Mouse (Mus musculus) embryonic facial prominence, embryonic 10.5 days (tissue): ENCODE results near the gene Isg20. TPM values are rescaled to one million over a fixed set of nuclear protein-coding genes. Genes with fewer than 3 reads are reported as not detected.

Source experiments
- DNase-seq: peaks from one replicate; pipeline ENCODE4 v3.0.0-alpha.2; 2017; ENCODE audit warnings: low spot score
- H3K27ac ChIP-seq: fragments of 300-500 bp; sonication (generic); replicated peaks from 2 replicates; pipeline ENCODE4 v1.5.1; 2016; ENCODE audit warnings: mild to moderate bottlenecking
- H3K27me3 ChIP-seq: fragments of 300-500 bp; sonication (generic); replicated peaks from 2 replicates; pipeline ENCODE4 v1.6.1; 2016; ENCODE audit warnings: low read depth, mild to moderate bottlenecking; ENCODE audit not compliant: poor library complexity, severe bottlenecking
- H3K36me3 ChIP-seq: fragments of 300-500 bp; sonication (generic); replicated peaks from 2 replicates; pipeline ENCODE4 v1.6.1; 2016; ENCODE audit warnings: mild to moderate bottlenecking, moderate library complexity
- H3K4me1 ChIP-seq: fragments of 300-500 bp; sonication (generic); 2 replicates; pipeline ENCODE4 v1.6.1; 2016
- H3K4me3 ChIP-seq: fragments of 300-500 bp; sonication (generic); 2 replicates; pipeline ENCODE4 v1.5.1; 2016; ENCODE audit warnings: mild to moderate bottlenecking, moderate library complexity
- H3K9me3 ChIP-seq: fragments of 300-500 bp; sonication (generic); 2 replicates; pipeline ENCODE4 v1.6.1; 2016; ENCODE audit warnings: mild to moderate bottlenecking
- WGBS: fragments of 180-500 bp; shearing (Covaris S2); methylation state at CpG from one replicate; pipeline ENCODE4 v1.1.7; 2016; 5-methylcytosine and 5-hydroxymethylcytosine counted together
- polyA plus RNA-seq: library from polyadenylated mRNA; unstranded; fragments of >200 nt; fragmentation: Nextera tagmentation; extraction: Ambion mirVana; gene quantifications from 2 replicates; pipeline ENCODE4 v1.2.1, GENCODE M21; 2016

Gene Isg20
- polyA plus RNA-seq, 1 experiment from 2014 or later: 0.40 TPM

DNA sequence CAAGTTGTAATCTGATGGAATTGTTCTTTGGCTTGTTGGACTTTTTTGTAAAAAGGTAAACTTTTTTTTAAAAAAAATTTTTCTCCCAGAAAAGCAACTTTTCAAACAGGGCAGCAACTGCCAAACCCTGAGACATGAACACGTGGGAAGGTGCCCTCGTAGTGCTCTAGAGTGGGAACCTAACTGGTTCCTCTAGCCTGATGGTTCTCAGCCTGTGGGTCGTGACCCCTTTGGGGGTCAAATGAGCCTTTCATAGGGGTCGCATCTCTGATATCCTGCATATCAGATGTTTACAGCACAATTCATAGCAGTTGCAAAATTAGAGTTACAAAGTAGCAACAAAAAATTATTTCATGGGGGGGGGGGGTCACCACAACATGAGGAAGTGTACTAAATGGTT, 2.0 kb upstream of the Isg20 start:
- 85% methylated on average over 4 of the region's 4 CpGs for WGBS

DNA sequence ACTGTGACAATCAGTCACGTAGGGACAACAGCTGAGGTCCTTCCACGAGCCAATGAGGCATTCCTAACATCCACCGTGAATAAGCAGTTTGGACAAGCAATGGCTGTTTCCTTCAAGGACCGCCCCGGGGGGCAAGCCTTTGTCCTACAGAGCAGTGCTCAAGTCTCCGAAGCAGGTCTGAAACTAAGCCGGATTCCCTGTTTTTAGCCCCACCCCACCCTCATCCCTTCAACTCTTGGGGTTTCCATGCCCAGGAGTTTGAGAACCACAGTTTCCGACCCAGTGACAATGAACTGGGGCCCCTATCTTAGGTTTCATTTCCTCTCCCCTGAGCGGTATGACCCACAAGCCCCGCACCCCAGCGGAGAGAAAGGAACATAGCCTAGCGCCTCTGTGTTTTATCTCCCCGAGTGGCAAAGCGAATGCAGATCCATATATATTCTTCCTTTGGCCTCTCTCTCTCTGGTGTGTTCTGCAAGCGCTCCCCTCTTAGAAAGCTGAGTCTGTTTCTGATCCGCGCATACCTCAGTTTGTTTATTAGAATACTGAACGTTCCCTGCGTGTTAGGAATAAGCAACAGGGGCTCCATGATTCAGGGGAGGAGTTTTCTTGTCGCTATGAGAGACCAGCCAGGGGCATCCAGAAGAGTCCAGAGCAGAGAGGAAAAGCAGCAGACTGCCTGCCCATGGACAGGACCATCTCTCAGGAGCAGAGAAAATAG, 811 bp upstream of the Isg20 start:
- peak; percentile 42 for DNase-seq
- Histone ChIP-seq H3K9me3 (no peaks in the 10 kb centered on the region), H3K27me3 (peaks cover 3% of the 10 kb centered on the region; the same call in 1 of the 2 replicates), H3K27ac (peak overlapping the region; percentile 30; the same call in 1 of the 2 replicates), H3K4me1 (peaks cover 23% of the 10 kb centered on the region), H3K4me3 (peak overlapping the region; percentile 32), H3K36me3 (peaks cover 20% of the 10 kb centered on the region)
- 22% methylated on average over 20 of the region's 20 CpGs for WGBS

More for the DNA sequence above, 2.0 kb upstream of the Isg20 start:
- no peak for DNase-seq
- H3K27ac ChIP-seq: no peak overlapping the region
- H3K9me3 ChIP-seq: no peaks in the 10 kb centered on the region
- peaks cover 32% of the 10 kb centered on the region for H3K36me3 ChIP-seq
- H3K4me3 ChIP-seq: no peak overlapping the region
- peaks cover 3% of the 10 kb centered on the region; the same call in 1 of the 2 replicates for H3K27me3 ChIP-seq
- peaks cover 23% of the 10 kb centered on the region for H3K4me1 ChIP-seq

DNA sequence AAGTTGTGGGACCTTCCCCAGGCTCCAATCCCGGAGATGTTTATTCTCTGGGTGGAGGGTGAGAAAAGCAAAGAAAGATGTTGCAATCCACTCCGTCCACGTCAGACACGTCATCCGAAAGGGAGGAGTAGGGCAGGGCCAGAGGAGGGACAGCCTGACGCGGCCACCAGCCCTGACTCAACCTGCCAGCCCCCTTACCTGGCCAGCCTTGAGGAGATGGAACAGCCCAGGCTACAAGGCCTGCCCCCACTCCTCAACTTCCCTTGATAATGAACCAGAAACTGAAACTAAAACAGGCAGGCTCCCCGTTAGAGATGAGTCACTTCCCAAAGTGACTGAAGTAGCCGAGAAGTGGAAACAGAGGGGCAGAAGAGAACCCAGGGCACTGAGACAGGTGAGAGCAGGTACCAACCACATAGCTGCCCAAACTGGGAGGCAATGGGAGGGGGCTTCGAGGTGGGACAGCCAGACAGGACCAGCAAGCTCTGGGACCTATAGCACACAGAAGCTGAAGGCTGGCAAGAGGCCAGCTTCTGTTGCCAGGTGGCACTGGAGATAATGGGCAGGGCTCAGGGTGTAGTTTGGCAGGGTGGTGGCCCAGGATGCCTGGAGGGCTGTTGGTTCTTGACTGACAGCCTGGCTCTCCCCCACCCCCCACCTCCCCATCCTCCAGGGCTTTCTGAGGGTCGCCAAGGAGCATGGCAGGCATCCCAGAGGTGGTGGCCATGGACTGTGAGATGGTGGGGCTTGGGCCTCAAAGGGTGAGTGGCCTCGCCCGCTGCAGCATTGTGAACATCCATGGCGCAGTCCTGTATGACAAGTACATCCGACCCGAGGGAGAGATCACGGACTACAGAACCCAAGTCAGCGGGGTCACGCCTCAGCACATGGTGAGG, 673 bp downstream of the Isg20 start:
- no peaks in the 10 kb centered on the region for H3K9me3 ChIP-seq
- H3K27me3 ChIP-seq: peaks cover 3% of the 10 kb centered on the region; the same call in 1 of the 2 replicates
- H3K4me1 ChIP-seq: peaks cover 27% of the 10 kb centered on the region
- no peak overlapping the region for H3K4me3 ChIP-seq
- no peak for DNase-seq
- peaks cover 15% of the 10 kb centered on the region for H3K36me3 ChIP-seq
- H3K27ac ChIP-seq: no peak overlapping the region
- 81% methylated on average over 19 of the region's 19 CpGs for WGBS

DNA sequence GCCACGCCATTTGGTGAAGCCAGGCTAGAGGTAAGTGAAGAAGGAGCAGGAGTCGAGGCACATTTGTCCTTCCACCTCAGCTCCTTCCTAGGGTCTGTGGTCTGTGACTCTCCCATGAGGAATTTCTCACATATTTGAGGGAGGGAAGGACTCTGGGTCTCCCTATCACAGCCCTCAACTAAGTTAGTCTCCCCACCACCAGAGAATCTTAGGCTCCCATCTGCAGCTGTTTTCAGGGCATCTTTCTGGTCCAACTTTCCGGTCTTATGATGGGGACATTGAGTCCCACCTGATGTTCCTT, 1.3 kb downstream of the Isg20 start:
- H3K4me1 ChIP-seq: peaks cover 27% of the 10 kb centered on the region
- DNase-seq: no peak
- peaks cover 10% of the 10 kb centered on the region for H3K36me3 ChIP-seq
- H3K9me3 ChIP-seq: no peaks in the 10 kb centered on the region
- no peak overlapping the region for H3K4me3 ChIP-seq
- no peak overlapping the region for H3K27ac ChIP-seq
- WGBS: 87% methylated on average over 3 of the region's 3 CpGs
- peaks cover 3% of the 10 kb centered on the region; the same call in 1 of the 2 replicates for H3K27me3 ChIP-seq

DNA sequence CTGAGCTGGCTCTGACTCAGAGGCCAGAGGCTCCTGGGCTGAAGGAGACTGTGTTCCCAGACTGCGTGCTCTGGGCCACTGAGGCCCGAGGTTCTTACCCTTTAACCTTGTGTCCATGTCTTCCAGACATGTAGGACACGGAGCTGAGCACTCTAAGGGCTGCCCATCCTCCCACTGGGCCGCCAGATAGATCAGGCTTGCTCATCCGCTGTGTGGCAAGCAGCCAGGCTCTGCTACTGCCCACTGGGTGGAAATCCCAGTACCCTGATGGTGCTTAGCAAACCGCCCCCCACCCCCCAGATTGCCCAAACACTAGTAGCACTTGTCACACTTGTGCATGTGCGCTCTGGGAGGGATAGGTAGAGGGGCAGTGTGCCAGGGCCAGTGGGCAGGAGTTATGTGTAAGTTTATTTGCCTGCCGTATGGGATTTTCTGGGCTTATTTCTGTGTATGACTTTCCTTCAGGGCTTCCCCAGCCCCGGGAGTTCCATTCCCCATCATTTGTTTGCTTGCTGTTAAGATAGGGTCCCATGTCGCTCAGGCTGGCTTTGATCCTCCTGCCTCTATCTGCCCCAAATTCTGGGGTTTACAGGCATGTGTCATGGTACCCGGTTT, 1.8 kb downstream of the Isg20 start:
- no peak for DNase-seq
- peaks cover 27% of the 10 kb centered on the region for H3K4me1 ChIP-seq
- H3K4me3 ChIP-seq: no peak overlapping the region
- no peak overlapping the region for H3K27ac ChIP-seq
- H3K27me3 ChIP-seq: peaks cover 3% of the 10 kb centered on the region; the same call in 1 of the 2 replicates
- WGBS: 85% methylated on average over 11 of the region's 11 CpGs
- peaks cover 5% of the 10 kb centered on the region for H3K36me3 ChIP-seq
- H3K9me3 ChIP-seq: no peaks in the 10 kb centered on the region

DNA sequence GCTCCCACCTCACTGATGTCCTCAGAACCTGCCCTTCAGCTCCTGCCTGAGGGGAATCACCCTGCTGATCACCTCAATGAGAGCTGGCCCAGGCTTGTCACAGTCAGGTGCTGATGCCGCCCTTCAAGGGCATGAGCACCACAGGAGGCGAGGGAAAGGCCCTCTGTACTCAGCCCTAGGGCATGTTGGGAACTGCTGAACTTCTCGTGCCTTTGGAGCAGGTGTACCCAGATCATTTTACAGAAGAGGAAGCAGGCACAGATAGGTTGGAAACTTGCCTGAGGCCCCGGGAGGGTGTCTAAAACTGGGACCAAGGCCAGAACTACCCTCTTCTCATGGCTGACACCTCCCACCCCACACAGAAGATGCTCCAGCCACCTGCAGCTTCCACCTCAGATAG, 5.5 kb downstream of the Isg20 start:
- Histone ChIP-seq H3K4me1 (peaks cover 7% of the 10 kb centered on the region; the same call in 1 of the 2 replicates), H3K9me3 (no peaks in the 10 kb centered on the region), H3K27ac (no peak overlapping the region), H3K4me3 (no peak overlapping the region), H3K27me3 (peaks cover 14% of the 10 kb centered on the region), H3K36me3 (no peaks in the 10 kb centered on the region)
- WGBS: 58% methylated on average over 4 of the region's 4 CpGs
- DNase-seq: no peak

DNA sequence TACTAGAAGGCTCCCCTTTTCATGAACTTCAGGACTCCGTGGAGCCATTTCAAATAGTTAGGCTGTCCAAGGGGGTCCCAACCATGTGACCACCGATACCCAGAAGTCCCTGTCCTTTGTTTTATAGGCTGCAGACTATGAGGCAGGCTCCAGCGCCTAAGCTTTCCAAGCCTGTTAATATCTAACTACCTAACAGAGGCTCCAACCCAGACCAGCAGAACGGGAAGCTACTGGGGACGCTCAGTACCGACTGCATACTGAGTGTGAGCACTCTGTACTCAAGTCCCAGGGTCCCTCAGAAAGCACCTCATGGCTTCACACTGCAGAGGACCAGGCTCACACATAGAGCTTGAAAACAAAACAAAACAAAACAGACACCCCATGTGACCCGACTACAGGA, 9.3 kb downstream of the Isg20 start:
- no peak for DNase-seq
- Histone ChIP-seq H3K27me3 (peaks cover 15% of the 10 kb centered on the region), H3K9me3 (no peaks in the 10 kb centered on the region), H3K4me3 (no peak overlapping the region), H3K4me1 (peaks cover 4% of the 10 kb centered on the region; the same call in 1 of the 2 replicates), H3K27ac (no peak overlapping the region), H3K36me3 (no peaks in the 10 kb centered on the region)
- WGBS: 77% methylated on average over 7 of the region's 7 CpGs

DNA sequence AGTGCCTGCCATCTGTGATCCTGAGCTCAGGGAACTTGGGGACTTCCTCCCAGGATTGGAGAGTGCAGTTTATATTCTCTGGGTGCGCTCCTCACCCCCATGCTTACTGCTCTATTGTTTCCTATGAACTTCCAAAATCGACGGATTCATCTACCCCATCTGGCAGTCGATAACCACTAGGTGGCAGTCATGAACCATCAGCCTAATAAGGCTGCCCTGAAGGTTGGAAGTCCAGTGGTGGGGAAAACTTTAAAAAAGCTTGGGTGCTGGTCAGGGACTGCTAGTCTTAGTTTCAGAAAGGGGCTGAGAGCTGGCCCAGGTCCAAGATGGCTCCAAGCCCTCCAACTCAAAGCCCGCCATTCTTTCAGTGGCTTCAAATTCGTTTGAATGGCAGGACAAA, 11.1 kb downstream of the Isg20 start:
- no peaks in the 10 kb centered on the region for H3K9me3 ChIP-seq
- no peaks in the 10 kb centered on the region for H3K36me3 ChIP-seq
- 10% methylated on average over 6 of the region's 6 CpGs for WGBS
- H3K27ac ChIP-seq: no peak overlapping the region
- H3K4me3 ChIP-seq: no peak overlapping the region
- H3K27me3 ChIP-seq: peaks cover 15% of the 10 kb centered on the region
- DNase-seq: peak; percentile 79
- H3K4me1 ChIP-seq: no peaks in the 10 kb centered on the region

DNA sequence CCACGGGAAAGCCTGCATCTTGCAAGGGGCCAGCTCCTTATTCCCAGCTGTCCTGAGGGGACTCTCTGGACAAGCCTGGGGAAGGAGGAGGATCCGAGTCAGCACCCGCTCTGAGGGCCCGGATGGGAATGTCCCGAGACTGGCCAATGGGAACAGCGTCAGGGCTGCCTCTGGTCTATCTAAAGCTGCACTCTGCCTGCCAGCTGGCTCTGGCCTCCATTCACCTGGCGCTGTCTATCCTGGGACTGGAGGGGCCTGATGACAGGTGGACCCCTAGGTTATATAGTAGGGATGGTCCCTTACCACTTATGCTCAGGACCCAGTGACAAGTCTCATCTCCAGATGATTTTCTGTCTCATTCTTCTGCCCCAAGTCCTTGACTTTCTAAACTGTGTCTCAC, 11.6 kb downstream of the Isg20 start:
- H3K27ac ChIP-seq: no peak overlapping the region
- no peak for DNase-seq
- peaks cover 15% of the 10 kb centered on the region for H3K27me3 ChIP-seq
- WGBS: 55% methylated on average over 7 of the region's 7 CpGs
- H3K36me3 ChIP-seq: no peaks in the 10 kb centered on the region
- H3K4me1 ChIP-seq: no peaks in the 10 kb centered on the region
- no peaks in the 10 kb centered on the region for H3K9me3 ChIP-seq
- no peak overlapping the region for H3K4me3 ChIP-seq

DNA sequence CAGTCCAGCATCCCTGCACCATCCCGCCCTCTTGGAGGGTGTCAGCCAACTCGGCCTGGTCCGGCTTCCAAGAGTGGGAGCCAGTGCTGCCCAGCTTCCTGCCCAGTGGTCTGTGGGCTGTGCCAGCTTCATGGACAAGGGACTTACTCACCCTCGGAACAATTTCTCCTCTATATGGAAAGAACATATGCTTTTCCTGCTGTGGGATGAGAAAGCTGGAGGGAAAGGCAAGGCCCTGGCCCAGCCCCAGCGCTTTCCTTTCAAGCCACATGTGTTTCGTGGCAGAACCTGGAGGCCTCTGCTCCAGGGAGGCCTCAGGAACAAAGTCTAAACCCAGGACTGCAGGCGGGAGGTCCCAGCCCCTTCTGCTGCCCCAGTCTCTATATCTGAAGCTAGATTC, 12.5 kb downstream of the Isg20 start:
- DNase-seq: no peak
- peaks cover 15% of the 10 kb centered on the region for H3K27me3 ChIP-seq
- no peaks in the 10 kb centered on the region for H3K4me1 ChIP-seq
- no peak overlapping the region for H3K4me3 ChIP-seq
- H3K36me3 ChIP-seq: no peaks in the 10 kb centered on the region
- WGBS: 75% methylated on average over 7 of the region's 7 CpGs
- H3K27ac ChIP-seq: no peak overlapping the region
- no peaks in the 10 kb centered on the region for H3K9me3 ChIP-seq

DNA sequence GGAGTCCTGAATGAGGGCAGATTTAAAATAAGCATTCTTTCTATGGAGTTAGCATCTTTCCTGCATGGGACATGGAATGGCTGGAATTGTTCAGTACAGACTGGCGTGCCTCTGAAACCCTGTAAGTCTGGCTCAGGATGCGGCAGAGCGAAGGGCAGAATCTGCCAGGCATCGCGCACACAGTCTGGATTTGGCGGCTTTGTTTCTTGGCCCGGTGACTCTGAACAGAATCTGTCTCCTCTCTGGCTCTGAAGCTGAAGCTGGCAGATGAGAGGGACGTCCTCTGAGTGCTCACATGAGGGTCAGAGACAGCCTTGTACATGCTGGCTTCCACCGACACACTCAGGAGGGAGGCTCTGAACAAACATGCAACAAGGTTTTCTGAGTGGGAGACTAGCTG, 12.9 kb downstream of the Isg20 start:
- DNase-seq: no peak
- H3K4me3 ChIP-seq: no peak overlapping the region
- no peaks in the 10 kb centered on the region for H3K9me3 ChIP-seq
- 87% methylated on average over 9 of the region's 9 CpGs for WGBS
- no peak overlapping the region for H3K27ac ChIP-seq
- H3K36me3 ChIP-seq: no peaks in the 10 kb centered on the region
- H3K27me3 ChIP-seq: peaks cover 15% of the 10 kb centered on the region
- no peaks in the 10 kb centered on the region for H3K4me1 ChIP-seq

DNA sequence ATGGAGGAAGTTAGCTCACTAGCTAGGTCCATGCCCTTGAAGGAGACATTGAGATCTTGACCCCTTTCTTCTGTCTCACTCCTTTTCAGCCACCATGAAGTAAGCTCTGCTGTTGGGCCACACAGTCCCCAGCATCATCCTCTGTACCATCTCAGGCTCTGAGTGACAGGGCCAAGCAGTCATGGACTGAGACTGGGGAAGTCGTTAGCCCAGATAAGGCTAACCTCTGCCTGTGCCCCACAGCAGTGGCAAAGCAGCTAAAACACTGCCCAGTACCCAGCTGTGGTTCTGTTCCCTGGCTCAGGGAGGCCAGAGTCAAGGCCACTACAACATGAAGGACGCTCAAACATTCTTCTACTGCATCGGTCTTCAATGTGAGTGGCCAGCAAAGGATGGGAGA, 14.0 kb downstream of the Isg20 start:
- Histone ChIP-seq H3K4me1 (no peaks in the 10 kb centered on the region), H3K27me3 (peaks cover 15% of the 10 kb centered on the region), H3K36me3 (no peaks in the 10 kb centered on the region), H3K27ac (no peak overlapping the region), H3K4me3 (no peak overlapping the region), H3K9me3 (no peaks in the 10 kb centered on the region)
- DNase-seq: no peak
- 88% methylated on average over 3 of the region's 3 CpGs for WGBS
